Mouse (Mus musculus): ENCODE measurements around the gene Atp2b2.

- TF ChIP-seq EP300 (IDR thresholded peaks at IDR 0.05; ENCODE audit: low read depth) (no peak), CTCF (IDR thresholded peaks at IDR 0.05; ENCODE audit: low read depth) (no peak)
These were observed 186.8 kb downstream of the Atp2b2 start for GRCm38 (mm10) chr6:113855581-113855980.

Data from heart, postnatal 0 days (tissue).